Mouse (Mus musculus) C2C12 (cell line): ENCODE results near the gene Tada2b. TPM values are rescaled to one million over a fixed set of nuclear protein-coding genes. Genes with fewer than 3 reads are reported as not detected.
A peak's percentile ranks its signal among the peaks of the same experiment; 100 is the strongest.

Source experiments
- H3K27me3 ChIP-seq: one replicate; pipeline ENCODE4 v1.6.1; 2011; ENCODE audit not compliant: control insufficient read depth, insufficient read depth, insufficient read length
- H3K36me3 ChIP-seq: one replicate; pipeline ENCODE4 v1.6.1; 2011; ENCODE audit not compliant: control insufficient read depth, insufficient read depth
- H3K4me3 ChIP-seq: one replicate; pipeline ENCODE4 v1.5.1; 2011; ENCODE audit warnings: mild to moderate bottlenecking, control low read depth; ENCODE audit not compliant: poor library complexity, insufficient read depth, severe bottlenecking
- H3K79me2 ChIP-seq: one replicate; pipeline ENCODE4 v1.6.1; 2011; ENCODE audit not compliant: control insufficient read depth, insufficient read depth
- H3K79me3 ChIP-seq: one replicate; pipeline ENCODE4 v1.6.1; 2011; ENCODE audit warnings: low read depth, control low read depth
- H3ac ChIP-seq: one replicate; pipeline ENCODE3; 2011; ENCODE audit warnings: low read depth; ENCODE audit not compliant: control insufficient read depth, insufficient read length
- CEBPB ChIP-seq: IDR thresholded peaks from one replicate; pipeline ENCODE4 v1.6.1; 2011; ENCODE audit warnings: low read depth, mild to moderate bottlenecking, control low read depth, moderate library complexity
- CTCF ChIP-seq: IDR thresholded peaks from one replicate; pipeline ENCODE4 v1.5.1; 2011; ENCODE audit not compliant: control insufficient read depth, insufficient read depth, insufficient read length
- FOSL1 ChIP-seq: IDR thresholded peaks from one replicate; pipeline ENCODE4 v1.8.0; 2011; ENCODE audit warnings: mild to moderate bottlenecking, low read length; ENCODE audit not compliant: poor library complexity, insufficient read depth, severe bottlenecking
- MAX ChIP-seq: IDR thresholded peaks from one replicate; pipeline ENCODE4 v1.6.1; 2011; ENCODE audit warnings: mild to moderate bottlenecking, control low read depth
- MYOD1 ChIP-seq: IDR thresholded peaks from one replicate; pipeline ENCODE4 v1.6.1; 2011; ENCODE audit warnings: low read depth; ENCODE audit not compliant: control insufficient read depth, insufficient read length
- MYOG ChIP-seq: IDR thresholded peaks from one replicate; pipeline ENCODE4 v1.6.1; 2011; ENCODE audit not compliant: control insufficient read depth, insufficient read length; ENCODE audit errors: extremely low read depth
- USF1 ChIP-seq: IDR thresholded peaks from one replicate; pipeline ENCODE4 v1.6.1; 2011; ENCODE audit warnings: low read depth, mild to moderate bottlenecking, control low read depth, moderate library complexity
- long read RNA-seq, 2 experiments: library from polyadenylated mRNA; unstranded; transcript quantifications; one replicate each; pipeline ENCODE4 v2.0.0; 2019 to 2020
- polyA plus RNA-seq: library from polyadenylated mRNA; unstranded; fragments of >200 nt; fragmentation: generic; extraction: Trizol; gene quantifications from one replicate; pipeline ENCODE4 v1.2.1, GENCODE M21; 2012; ENCODE audit warnings: missing spikeins

Gene Tada2b
- polyA plus RNA-seq, result 10.2 TPM
- long read RNA-seq, experiment 1, partial matches to known transcripts, result 0 of 2 reads
- long read RNA-seq, experiment 1, other reads (novel, unspliced or antisense), result 1 of 2 reads
- long read RNA-seq, experiment 2, transcript Tada2b-201 (2 exons, 3,791 nt), result major isoform, 5 of 15 reads
- long read RNA-seq, experiment 2, partial matches to known transcripts, result 0 of 15 reads
- long read RNA-seq, experiment 2, other reads (novel, unspliced or antisense), result 10 of 15 reads

GRCm38 (mm10) chr5:36484171-36484990 is at the start of gene Tada2b, which contains the start of gene Ccdc96:
Tada2b (minus strand) TSS chr5:36484285.
Ccdc96 (plus strand) TSS chr5:36484588.
- peaks cover 46% of the 10 kb centered on the region for H3K79me2 ChIP-seq
- TF ChIP-seq MYOD1 (no peak), CTCF (peak; percentile 90)
- H3K79me3 ChIP-seq, result peaks cover 33% of the 10 kb centered on the region

DNA sequence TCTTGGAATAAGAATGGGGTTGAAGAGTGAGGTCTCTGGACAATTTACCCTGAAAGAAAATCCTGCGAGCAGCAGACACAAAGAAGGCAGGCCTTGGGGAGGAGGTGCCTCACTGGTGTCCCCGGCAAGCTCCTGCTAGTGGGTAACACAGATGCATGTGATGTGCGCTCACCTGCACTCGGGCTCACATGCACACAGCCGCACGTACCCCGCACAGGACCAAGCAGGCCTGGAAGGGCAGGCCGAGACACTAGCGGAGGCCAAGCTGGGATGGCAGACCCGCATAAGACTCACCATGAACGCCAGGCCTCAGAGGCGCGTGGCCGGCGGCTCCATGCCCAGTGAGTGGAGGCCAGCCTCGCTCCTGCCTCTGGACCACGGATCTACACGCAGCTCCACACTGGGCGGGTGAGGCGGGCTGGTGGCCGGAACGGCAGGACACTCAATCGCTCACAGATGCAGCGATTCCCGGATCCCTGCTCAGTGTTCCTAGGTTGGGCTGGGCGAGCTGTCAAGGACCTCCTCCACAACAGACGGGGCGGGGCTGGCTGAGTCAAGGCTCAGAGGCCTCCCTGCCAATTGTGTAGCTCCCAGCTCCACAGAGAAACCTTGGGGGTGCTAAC is 46.2 kb upstream of the Tada2b start:
- no peaks in the 10 kb centered on the region for H3K79me3 ChIP-seq
- peak overlapping the region; percentile 84 for H3ac ChIP-seq
- H3K79me2 ChIP-seq, result peaks cover 32% of the 10 kb centered on the region
- H3K4me3 ChIP-seq, result peak overlapping the region; percentile 55
- H3K27me3 ChIP-seq, result no peaks in the 10 kb centered on the region
- TF ChIP-seq CTCF (no peak), MYOD1 (no peak), CEBPB (no peak), MAX (no peak), FOSL1 (no peak), MYOG (no peak), USF1 (no peak)
- no peaks in the 10 kb centered on the region for H3K36me3 ChIP-seq

More at GRCm38 (mm10) chr5:36484171-36484990, at the start of gene Tada2b, which contains the start of gene Ccdc96:
- H3K36me3 ChIP-seq, result no peaks in the 10 kb centered on the region
- peak within 1 kb of the TSS; percentile 60 for H3K4me3 ChIP-seq
- H3K27me3 ChIP-seq, result no peaks in the 10 kb centered on the region
- H3ac ChIP-seq, result peak within 1 kb of the TSS; percentile 97

GRCm38 (mm10) chr5:36529698-36530097 is 45.6 kb upstream of the Tada2b start:
- no peaks in the 10 kb centered on the region for H3K36me3 ChIP-seq
- H3K27me3 ChIP-seq, result no peaks in the 10 kb centered on the region
- H3K4me3 ChIP-seq, result peak overlapping the region; percentile 55
- TF ChIP-seq MYOD1 (no peak), FOSL1 (no peak), MAX (no peak), USF1 (no peak), CEBPB (no peak), CTCF (no peak), MYOG (no peak)
- H3K79me3 ChIP-seq, result no peaks in the 10 kb centered on the region
- peak overlapping the region; percentile 84 for H3ac ChIP-seq
- H3K79me2 ChIP-seq, result peaks cover 32% of the 10 kb centered on the region

- Histone ChIP-seq H3K27me3 (no peaks in the 10 kb centered on the region), H3K79me2 (peaks cover 32% of the 10 kb centered on the region), H3ac (no peak overlapping the region), H3K79me3 (no peaks in the 10 kb centered on the region), H3K36me3 (peaks cover 3% of the 10 kb centered on the region), H3K4me3 (no peak overlapping the region)
- no peak for TF ChIP-seq MYOG
- no peak for TF ChIP-seq MYOD1
- no peak for TF ChIP-seq MAX
- no peak for TF ChIP-seq FOSL1
- no peak for TF ChIP-seq CEBPB
Measured at GRCm38 (mm10) chr5:36526921-36527320, 42.8 kb upstream of the Tada2b start.

DNA sequence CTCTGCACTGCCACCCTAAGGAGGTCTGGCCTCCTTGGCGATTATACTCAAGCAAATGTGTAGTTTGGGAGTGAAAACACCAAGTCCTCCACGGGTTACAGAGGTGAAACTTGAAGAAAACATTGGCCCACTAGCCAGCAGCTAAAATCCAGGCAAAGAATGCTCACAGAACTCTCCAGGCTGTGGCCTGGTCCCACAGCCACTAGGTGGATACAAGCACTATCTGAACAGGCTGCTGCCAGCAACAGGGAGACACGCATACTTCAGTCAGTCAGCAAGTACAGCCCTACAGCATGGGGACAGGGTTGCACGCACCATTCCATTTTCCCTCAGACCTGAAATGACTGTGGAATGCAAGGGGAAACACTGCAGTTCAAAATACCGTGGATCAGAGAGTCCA is 42.2 kb upstream of the Tada2b start:
- Histone ChIP-seq H3K36me3 (peaks cover 7% of the 10 kb centered on the region), H3K27me3 (no peaks in the 10 kb centered on the region), H3K4me3 (no peak overlapping the region), H3K79me3 (no peaks in the 10 kb centered on the region), H3ac (no peak overlapping the region), H3K79me2 (peaks cover 32% of the 10 kb centered on the region)
- TF ChIP-seq USF1 (no peak), MYOG (no peak)

- Histone ChIP-seq H3K27me3 (no peaks in the 10 kb centered on the region), H3K79me2 (peaks cover 32% of the 10 kb centered on the region), H3K79me3 (no peaks in the 10 kb centered on the region), H3ac (no peak overlapping the region), H3K4me3 (no peak overlapping the region), H3K36me3 (peaks cover 10% of the 10 kb centered on the region)
- TF ChIP-seq USF1, result no peak
- peak; percentile 41 for TF ChIP-seq MYOD1
- TF ChIP-seq CTCF, result no peak
- TF ChIP-seq MYOG, result no peak
- TF ChIP-seq MAX, result no peak
- no peak for TF ChIP-seq FOSL1
- TF ChIP-seq CEBPB, result no peak
Measured at GRCm38 (mm10) chr5:36525216-36525615, 41.1 kb upstream of the Tada2b start.
